Mouse (Mus musculus): ENCODE data around the gene Vmn2r49. TPM values are rescaled to one million over a fixed set of nuclear protein-coding genes. Genes with fewer than 3 reads are reported as not detected.
"Not testable (repeated sequence)": the region's sequence is repeated elsewhere in the genome, so short reads cannot be mapped to it uniquely, and the experiment has no call there.

Vmn2r49 gene
- polyA plus RNA-seq (2016; fragmentation: Nextera tagmentation; extraction: Ambion mirVana), result not detected in 2 replicates

DNA sequence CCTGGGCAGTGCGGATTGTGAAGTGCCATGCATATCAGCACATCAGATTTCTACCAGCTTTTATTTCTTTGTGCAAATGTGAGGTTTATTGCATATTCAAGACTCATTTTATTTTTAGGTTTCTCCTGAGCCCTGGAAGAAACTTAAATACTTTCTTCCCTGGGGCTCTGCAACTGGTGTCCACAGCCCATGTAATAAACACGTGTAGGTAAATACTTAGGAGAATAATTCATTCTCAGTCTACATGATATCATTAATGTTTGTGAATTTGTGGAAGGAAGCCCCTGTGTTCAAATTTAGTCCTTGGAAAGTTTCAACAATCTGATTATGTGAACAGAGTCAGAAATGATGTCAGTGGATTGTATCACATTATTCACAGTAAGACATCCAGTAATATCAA lies at the start of gene Vmn2r49:
Gene Vmn2r49 (minus strand): TSS at position 101 of the 400 bp plus-strand sequence.
- not testable (repeated sequence) for H3K4me2 ChIP-seq (replicated peaks); H3K9ac ChIP-seq; H3K27ac ChIP-seq; ATAC-seq (ENCODE audit: insufficient number of reproducible peaks, insufficient read depth, low FRiP score, low TSS enrichment); H3K27me3 ChIP-seq; H3K4me1 ChIP-seq; H3K9me3 ChIP-seq; H3K36me3 ChIP-seq; H3K4me3 ChIP-seq
- WGBS, result 86% methylated on average over 2 of the region's 2 CpGs

DNA sequence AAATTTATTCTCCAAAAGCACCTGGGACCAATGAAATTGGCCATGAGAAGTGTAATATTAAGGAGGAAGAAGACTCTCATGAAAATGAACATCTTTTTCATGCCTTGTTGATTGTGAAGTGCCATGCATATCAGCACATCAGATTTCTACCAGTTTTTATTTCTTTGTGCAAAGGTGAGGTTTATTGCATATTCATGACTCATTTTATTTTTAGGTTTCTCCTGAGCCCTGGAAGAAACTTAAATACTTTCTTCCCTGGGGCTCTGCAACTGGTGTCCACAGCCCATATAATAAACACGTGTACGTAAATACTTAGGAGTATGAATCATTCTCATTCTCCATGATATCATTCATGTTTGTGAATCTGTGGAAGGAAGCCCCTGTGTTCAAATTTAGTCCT lies 38.6 kb downstream of the Vmn2r49 start, which contains the start of gene Vmn2r48:
Gene Vmn2r48 (minus strand): TSS at position 101 of the 400 bp plus-strand sequence.
- 70% methylated on average over 2 of the region's 2 CpGs for WGBS
- H3K4me1 ChIP-seq; ATAC-seq (ENCODE audit: insufficient number of reproducible peaks, insufficient read depth, low FRiP score, low TSS enrichment); H3K9ac ChIP-seq; H3K36me3 ChIP-seq; H3K4me3 ChIP-seq; H3K4me2 ChIP-seq (replicated peaks); H3K27ac ChIP-seq; H3K27me3 ChIP-seq; H3K9me3 ChIP-seq: not testable (repeated sequence)

Other genes starting within 250 kb of the Vmn2r49 start
- not detected in 2 replicates for gene Vmn2r46, start 221.7 kb downstream of the Vmn2r49 start, polyA plus RNA-seq (2016; fragmentation: Nextera tagmentation; extraction: Ambion mirVana)
- gene Vmn2r47, start 150.9 kb downstream of the Vmn2r49 start, polyA plus RNA-seq (2016; fragmentation: Nextera tagmentation; extraction: Ambion mirVana), result not detected in 2 replicates
- not detected in 2 replicates for gene Vmn2r48, start 38.7 kb downstream of the Vmn2r49 start, polyA plus RNA-seq (2016; fragmentation: Nextera tagmentation; extraction: Ambion mirVana)
- gene Vmn2r50, start 61.0 kb upstream of the Vmn2r49 start, polyA plus RNA-seq (2016; fragmentation: Nextera tagmentation; extraction: Ambion mirVana), result not detected in 2 replicates
- not detected in 2 replicates for gene Vmn2r51, start 113.5 kb upstream of the Vmn2r49 start, polyA plus RNA-seq (2016; fragmentation: Nextera tagmentation; extraction: Ambion mirVana)
- not detected in 2 replicates for gene Vmn2r52, start 184.3 kb upstream of the Vmn2r49 start, polyA plus RNA-seq (2016; fragmentation: Nextera tagmentation; extraction: Ambion mirVana)

Measured in embryonic facial prominence, embryonic 12.5 days (tissue).